Mouse (Mus musculus) heart, postnatal 14 days (tissue): Measurements from ENCODE around the gene Cd274. TPM values are rescaled to one million over a fixed set of nuclear protein-coding genes. Genes with fewer than 3 reads are reported as not detected.

Experiments used
- DNase-seq, 2 experiments: peaks; one replicate each; pipeline ENCODE4 v3.0.0; 2021 to 2022
- intact Hi-C: fragments of 180-260 bp; cut with DNase I; formaldehyde crosslinking; loops from one replicate; pipeline ENCODE4 v1.15.1; 2025
- total RNA-seq, 2 experiments: library from RNA; stranded (reverse); gene quantifications; 2 replicates each; pipeline ENCODE4 v1.2.3; 2021

The Cd274 gene
- total RNA-seq, 2 experiments from 2014 or later: 0.84 to 1.5 TPM

DNA sequence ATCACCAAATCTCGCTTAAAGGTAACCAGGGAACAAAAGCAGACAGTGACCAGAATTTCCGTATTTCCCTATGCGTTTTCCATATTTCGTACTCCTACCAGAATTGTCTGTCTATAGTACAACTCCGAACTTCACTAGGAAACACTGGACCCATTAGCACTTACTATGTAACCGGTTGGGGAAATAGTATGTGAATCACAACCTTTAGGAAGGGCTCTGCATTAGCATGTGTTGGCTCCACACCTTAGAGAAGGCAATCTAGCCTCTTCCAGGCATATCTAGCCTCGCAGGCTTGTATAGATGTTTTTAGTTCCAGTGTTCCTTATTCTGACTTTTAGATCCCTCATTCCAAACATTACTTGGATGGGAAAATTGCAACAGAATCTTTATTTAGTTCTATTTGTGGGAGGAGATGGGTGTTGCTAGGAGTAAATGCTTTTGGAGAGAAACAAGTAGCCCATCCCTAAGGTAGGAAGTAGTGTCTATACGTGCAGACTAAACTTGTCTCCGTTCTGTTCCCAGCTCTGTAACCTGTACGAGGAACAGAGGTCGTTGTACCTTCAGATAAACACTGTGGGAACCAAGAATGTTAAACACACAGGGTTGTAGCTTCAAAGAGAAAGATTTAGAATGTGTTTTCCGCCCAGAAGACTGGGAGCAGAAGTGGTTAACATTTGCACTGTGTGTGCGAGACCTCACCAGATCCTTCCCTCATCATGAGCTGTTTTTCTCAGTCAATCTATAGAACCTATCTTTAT is 4.9 kb upstream of the Cd274 start:
- no peak for DNase-seq
- intact Hi-C loops: loop anchor here (5.0 kb wide), 1 partner anchor 200 kb away; no protein-coding TSS in a partner anchor

DNA sequence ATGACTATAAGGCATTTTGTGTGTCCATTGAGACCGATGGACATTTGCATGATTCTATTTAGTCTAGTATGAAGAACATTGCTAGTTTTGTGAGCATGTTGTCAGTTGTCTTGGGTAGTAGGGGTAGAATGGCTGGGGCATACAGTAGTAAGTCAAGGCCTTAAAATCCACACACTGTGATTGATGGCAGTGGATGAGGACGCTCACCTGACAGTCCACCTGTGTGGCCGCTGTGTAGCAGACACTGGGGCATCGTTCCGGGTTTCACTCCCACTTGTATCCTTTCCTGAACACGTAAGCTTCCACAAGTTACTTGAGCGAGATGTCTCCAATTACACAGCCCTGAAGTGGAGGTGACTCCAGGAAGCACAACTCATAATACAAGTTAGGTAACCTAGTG is 3.7 kb upstream of the Cd274 start:
- DNase-seq: no peak
- intact Hi-C loops: loop anchor here (5.0 kb wide), 1 partner anchor 199 kb away; no protein-coding TSS in a partner anchor

DNA sequence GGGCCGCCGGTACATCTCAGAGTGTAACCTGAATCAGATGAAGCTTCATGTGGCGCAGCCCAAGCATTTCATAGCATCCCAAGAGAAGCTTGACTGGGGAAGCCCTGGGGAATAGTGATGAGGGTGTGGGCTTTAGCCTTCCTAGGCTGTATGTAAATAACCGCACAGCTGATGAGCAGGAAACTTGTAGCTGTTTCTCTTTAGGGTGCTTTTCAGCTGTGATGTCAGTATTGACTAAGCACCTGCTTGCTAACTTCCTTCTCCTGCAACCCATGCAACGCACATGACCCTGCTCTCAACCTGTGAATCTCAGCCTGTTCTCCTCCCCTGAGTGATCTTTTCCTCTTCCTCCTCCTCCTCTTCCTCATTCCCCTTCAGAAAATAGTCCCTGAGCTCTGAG is 3.2 kb upstream of the Cd274 start:
- no peak for DNase-seq
- intact Hi-C loops: loop anchor here (5.0 kb wide), 1 partner anchor 198 kb away; no protein-coding TSS in a partner anchor

DNA sequence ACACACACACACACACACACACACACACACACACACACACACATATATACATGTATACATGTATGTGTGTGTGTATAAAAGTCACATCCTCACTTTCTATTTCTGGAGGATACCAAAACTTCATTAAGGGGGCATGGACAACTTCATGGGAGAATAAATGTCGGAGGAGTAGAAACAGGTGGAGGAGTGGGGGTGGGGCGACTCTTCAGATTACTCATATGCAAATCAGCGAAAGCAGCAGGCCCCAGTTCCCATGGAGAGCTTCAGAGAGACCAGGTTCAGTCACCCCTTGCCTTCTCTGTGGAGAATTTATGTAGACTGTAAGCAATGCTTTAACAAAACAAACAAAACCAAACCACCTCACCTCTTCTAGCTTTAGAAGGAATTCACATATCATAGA is 2.1 kb upstream of the Cd274 start:
- intact Hi-C loops: no loop called here
- no peak for DNase-seq

DNA sequence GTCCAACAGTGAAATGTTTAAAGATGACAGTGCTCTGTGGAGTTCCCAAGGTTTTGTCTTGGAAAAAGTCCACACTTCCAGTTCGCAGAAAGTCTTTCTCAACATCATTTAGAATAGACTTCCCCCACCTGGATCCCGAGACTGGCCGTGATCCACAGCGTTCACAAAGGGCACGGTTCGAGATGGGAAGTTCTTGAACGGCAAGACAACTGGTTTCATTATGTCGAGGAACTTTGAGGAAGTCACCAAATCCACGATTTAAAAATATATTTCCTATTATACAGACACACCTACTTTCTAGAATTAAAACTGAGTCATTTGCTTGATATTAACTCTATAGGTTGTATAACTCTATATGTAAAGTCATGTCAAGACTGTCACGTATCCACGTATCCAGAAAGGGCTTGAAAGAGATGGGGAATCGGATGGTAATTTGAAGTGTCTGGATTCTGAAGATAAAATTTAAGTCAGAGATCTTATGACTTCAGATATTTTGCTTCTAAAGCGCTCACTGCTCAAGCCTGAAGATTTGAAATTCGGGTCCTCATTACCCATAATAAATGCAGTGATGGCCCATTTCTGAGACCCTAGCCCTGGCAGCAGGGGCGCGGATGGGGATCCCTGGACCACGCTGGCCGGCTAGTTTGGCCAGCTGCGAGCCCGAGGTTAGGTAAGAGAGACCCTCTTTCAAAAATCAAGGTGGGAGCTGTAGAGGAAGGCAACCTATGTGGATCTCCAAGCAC is 858 bp upstream of the Cd274 start:
- intact Hi-C loops: no loop called here

DNA sequence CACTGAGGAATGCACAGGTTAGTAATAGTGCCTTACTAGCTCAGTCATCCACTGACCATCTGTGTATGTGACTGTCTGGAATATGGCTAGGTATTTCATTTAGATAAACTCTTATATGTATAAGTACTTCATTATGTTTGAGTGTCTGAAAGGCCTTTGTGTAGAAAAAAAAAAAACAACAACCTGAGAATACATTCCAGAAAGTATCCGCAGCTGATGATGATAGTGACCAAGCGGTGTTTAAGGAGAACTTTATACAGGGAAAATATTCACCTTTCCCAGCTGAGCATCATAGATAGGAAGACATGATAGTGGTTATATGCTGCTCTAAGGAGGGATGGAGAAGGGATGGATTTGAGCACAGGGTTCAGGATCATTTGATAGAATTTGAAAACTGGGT is 786 bp downstream of the Cd274 start:
- intact Hi-C loops: no loop called here
- no peak for DNase-seq

More for the DNA sequence above, 858 bp upstream of the Cd274 start:
- DNase-seq: no peak

DNA sequence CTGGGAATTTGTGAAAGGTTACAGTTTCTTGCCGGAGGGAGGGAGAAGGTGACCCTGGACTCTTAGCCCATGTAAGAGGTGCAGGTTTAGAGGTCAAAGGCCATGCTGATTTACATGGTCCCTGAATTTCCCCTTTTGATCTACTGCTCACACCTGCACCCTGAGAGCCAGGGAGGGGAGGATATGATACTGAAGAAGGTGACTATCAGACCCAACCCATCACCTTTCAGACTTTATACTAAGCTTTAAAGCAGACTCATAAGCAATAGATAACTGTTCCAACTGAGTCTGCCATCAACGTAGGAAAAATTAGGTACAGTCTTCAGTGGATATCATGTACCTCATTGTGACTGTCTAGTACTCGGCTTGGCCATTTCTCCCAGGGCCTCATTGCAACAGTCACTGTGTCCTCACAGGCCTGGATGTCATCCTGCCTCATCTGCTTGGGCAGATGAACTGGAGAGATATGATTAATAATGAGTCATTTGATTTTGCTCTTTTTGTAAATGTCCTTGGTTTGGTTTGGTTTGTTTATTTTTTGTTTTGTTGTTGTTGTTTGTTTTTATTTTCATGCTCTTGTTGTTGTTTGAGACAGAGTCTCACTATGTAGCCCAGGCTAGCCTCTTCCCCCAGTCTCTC is 1.5 kb downstream of the Cd274 start:
- intact Hi-C loops: no loop called here
- DNase-seq: no peak

DNA sequence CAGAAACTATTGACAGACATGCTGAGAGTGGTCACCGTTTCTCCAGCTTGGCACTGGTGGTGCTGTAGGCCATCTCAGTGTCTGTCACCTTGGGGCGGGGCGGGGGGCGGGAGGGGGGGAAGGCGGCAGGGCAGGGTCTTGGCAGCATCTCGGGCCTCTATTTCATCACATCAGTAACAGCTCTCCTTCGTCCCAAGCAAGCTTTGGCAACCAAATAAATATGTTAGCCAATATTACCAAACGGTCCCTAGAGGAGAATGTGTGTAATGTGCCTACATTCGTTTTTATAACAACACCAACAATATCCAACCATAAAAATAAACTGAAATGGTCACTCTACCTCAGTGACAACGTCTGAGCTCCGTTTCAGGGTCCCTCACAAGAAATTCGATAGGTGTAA is 2.9 kb downstream of the Cd274 start:
- intact Hi-C loops: no loop called here
- no peak for DNase-seq

DNA sequence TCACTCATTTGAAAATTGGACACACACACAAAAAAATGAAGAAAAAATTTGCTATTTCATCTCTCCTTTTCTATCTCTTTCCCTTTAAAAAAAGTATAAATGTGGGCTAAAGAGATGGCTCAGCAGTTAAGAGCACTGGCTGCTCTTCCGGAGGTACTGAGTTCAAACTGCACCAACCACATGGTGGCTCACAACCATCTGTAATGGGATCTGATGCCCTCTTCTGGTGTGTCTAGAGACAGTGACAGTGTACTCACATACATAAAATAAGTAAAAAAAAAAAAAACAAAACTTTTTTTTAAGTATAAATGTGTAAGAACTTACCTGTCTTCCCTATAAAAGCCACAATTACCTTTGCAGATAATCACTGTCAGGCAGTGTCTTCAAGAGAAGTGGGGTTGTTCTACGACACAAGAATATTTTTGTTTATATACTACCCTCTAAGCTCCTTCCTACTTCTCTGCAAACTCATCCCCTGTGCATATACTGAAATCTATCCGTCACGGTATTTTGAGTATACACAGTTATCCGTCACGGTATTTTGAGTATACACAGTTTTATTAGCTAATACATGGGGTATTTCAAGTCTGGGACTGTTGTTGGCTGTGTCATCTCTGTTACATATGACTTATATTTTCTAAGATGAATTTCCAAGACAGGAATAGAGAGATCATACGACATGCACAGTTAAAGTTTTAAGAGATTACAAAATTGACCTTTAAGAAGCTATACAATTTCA is 3.5 kb downstream of the Cd274 start:
- intact Hi-C loops: no loop called here
- no peak for DNase-seq

DNA sequence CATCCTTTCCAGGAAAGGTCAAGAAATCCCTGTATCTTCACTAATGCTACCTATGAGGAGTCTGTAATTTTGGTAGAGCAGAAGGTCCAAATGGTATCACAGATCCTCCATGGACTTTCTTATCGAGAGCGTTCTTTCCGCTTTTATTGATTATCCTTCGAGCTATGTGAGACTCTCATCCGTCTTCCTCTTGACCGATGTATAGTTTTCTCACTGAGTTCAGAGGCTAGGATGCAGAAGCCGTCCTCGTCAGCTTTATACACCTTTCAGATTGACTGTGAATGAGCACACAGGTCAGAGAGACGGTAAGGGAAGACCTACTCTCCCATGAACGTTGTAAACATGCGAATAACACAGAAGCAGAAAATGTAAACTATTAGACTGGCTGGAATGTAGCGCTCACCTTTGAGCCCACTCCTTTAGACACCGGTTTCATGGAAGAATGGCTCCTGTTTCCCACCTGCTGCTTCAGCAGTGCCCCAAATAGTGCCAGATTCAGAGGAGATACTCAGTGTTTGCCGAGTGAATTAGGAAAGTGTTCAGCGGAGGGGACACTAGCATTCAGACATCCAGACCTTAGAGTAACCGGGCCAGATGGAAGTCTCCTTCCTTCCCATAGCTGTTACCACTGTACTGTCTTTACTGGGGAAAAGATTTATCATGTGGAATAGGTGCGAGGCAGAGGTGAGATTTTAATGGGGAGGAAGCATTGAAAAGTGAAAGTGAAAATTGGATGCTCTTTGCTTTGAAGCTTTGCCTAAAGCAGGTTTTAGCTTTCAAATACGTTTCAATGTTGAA is 4.2 kb downstream of the Cd274 start:
- DNase-seq: no peak
- intact Hi-C loops: no loop called here

DNA sequence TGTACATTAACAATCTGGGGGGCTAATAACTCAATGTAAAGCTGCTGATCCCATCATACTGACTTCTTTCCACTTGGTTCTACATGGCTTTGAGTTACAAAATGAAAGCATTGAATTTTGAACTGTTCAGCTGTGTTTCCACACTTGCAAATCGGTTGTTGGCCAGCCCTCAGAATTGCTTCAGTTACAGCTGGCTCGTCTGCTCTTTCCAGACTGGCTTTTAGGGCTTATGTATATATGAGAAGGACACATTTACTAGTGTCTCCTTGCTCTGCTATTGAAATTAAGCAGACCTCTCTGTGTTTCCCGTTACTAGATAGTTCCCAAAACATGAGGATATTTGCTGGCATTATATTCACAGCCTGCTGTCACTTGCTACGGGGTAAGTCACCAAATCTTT is 4.9 kb downstream of the Cd274 start:
- no peak for DNase-seq
- intact Hi-C loops: no loop called here

DNA sequence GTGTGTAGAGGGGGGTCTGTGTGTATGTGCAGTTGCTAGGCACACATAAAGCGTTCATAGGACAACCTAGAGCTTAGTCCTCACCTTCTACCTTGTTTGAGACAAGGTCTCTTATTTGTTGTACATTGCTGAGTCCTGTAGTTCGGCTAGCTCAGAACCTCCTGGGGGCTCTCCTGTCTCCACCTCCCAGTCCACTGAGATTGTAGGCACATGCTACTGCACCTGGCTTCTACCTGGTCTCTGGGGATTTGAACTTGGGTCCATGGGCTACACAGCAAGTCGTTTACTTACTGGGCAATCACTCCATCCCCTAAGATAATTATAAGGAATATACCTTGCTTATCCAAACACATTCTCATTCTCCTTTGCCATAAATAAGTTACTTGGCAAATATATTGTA is 5.4 kb downstream of the Cd274 start:
- no peak for DNase-seq
- intact Hi-C loops: no loop called here

DNA sequence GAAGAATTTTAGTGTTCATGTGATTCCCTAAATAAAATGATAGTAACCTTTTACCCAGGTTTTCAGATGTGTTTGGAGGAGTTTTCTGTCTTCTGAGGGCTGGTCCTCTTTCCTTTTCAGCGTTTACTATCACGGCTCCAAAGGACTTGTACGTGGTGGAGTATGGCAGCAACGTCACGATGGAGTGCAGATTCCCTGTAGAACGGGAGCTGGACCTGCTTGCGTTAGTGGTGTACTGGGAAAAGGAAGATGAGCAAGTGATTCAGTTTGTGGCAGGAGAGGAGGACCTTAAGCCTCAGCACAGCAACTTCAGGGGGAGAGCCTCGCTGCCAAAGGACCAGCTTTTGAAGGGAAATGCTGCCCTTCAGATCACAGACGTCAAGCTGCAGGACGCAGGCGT is 6.2 kb downstream of the Cd274 start:
- intact Hi-C loops: no loop called here
- DNase-seq: no peak

DNA sequence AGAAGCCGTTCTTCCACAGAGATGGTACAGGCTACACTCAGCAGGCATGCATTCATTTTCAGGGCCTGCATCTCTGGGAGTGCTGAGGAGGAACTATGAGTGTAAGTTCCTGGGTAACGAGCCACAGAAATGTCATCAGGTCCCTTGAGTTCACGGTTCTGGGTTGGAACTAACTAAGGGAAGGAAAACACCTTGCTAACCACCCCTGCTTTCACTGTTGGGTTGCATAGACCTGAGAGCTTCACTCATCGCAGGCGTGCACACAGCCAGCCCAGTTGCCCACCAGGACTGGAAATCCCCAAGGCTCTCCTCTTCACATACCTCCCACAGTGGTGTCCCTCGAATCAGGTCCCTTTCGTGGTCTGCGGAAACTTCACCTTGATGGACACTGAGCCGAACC is 7.7 kb downstream of the Cd274 start:
- intact Hi-C loops: no loop called here
- DNase-seq: no peak

DNA sequence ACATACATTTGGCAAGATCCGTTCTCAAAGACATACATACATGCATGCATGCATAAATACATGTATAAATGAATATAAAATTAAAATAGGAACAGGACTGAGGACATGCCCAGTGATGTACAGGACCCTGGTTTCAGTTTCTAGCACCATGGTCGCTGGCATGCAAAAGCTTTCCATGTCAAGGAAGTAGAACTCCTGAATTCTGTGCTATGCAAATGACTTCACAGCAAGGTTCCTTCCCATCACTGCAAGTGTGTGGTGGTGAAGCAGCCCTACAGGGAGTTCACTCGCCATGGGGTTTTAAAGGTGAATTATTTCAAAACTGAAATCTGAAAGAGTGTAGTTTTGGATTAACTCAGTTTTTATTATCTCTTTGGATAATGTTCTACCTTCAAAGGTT is 9.1 kb downstream of the Cd274 start:
- DNase-seq: no peak
- intact Hi-C loops: no loop called here

DNA sequence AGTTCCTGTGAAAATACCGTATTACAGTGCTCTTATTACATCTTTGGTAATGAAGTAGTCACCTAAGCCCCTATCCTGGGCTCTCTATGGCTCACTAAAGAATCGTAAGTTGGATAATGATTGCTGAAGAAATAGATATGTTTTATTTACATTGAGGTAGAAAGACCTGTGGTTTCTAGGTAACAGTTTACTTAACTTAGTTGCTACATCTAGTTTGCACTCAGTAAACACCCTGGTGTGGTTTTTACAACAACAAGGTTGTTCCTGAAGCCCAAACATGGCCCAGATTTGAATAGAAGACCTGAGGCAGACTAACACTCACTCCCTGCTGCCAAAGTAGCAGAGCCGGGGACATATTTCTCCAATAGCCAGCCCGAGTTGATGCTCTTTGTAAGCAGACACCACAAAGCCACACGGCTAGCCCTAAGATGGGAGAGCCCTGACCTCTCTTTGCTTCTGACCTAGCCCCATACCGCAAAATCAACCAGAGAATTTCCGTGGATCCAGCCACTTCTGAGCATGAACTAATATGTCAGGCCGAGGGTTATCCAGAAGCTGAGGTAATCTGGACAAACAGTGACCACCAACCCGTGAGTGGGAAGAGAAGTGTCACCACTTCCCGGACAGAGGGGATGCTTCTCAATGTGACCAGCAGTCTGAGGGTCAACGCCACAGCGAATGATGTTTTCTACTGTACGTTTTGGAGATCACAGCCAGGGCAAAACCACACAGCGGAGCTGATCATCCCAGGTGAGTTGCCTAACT is 12.8 kb downstream of the Cd274 start:
- DNase-seq: no peak
- intact Hi-C loops: no loop called here

DNA sequence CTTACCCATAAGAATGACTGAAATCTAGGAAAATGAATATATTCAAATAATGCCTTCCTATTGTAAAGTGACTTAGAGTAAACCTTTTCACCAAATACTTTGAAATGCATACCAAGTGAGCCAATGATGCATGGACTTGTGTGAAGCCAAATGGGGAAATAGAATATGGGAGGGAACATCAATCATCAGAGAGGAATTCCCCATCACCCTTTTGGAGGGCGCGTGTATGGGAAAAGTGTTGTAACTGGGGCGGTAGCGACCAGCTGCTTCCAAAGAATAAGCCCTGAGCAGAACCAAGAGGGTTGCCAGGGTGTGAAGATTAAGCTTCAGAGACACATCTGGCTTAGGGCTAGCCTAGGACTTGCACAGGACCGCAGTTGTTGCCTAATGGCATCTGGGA is 16.1 kb downstream of the Cd274 start:
- no peak for DNase-seq
- intact Hi-C loops: no loop called here

DNA sequence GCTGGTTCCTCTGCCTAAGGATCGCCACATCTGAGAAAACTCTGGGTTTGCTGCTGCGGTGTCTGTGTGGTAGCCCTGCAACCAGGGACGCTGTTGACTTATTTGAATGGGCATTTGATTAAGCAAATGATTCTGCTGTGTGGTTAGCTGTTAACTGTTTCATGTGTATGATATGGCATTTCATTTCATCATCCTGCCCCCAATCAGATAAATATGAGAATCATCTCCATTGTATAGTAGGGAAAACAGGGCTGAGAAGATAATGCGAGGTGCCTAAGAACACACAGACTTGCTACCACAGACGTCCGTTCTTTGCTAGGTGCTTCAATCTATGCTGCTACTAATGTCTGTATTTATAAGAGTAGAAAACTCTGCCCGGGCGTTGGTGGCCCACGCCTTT is 17.2 kb downstream of the Cd274 start:
- intact Hi-C loops: no loop called here
- DNase-seq: no peak

DNA sequence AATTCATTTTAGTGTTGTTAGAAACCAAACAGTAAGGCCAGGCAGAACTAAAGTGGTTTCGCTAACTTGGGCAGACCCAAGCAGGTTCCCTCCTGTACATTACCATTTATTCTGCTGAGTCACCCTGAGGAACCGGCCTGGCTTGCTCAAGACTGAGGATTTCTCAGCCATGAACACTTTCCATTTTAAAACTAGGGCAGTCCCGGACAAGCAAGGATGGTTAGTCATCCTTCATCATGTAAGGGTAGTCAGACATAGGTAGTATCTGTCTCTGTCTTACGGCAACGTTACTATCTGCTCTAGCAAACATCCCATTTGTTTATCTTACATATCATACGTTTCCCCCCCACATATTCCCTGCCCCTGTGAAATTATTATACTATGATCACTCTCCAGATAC is 17.7 kb downstream of the Cd274 start:
- intact Hi-C loops: no loop called here
- DNase-seq: no peak
